Mouse (Mus musculus): Measurements from ENCODE around the gene Tshz2.
A peak's percentile ranks its signal among the peaks of the same experiment; 100 is the strongest.

The Tshz2 gene

GRCm38 (mm10) chr2:170104396-170104795, 471.6 kb downstream of the Tshz2 start:
- DNase-seq (ENCODE audit: low spot score) = no peak

- no peak for DNase-seq (ENCODE audit: low spot score)
Observed at GRCm38 (mm10) chr2:170106000-170106399, 473.2 kb downstream of the Tshz2 start.

DNA sequence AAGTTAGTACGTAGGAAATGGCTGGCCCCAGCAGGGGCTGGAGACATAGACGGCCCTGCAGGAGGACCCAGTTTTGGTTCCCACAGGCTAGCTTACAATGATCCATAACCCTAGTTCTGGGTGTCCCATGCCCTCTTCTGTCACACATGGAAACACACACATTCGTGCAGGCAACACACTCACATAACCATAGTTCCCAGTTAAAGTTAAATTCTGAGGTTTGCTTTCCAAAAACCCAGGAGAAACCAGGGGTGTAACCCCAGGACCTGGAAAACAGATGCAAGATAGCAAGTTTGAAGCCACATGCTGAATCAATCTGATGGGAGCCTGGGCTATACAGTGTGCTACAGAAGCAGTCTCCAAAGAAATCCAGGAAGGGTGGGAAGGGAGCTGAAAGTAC, 475.0 kb downstream of the Tshz2 start:
- no peak for DNase-seq (ENCODE audit: low spot score)

DNA sequence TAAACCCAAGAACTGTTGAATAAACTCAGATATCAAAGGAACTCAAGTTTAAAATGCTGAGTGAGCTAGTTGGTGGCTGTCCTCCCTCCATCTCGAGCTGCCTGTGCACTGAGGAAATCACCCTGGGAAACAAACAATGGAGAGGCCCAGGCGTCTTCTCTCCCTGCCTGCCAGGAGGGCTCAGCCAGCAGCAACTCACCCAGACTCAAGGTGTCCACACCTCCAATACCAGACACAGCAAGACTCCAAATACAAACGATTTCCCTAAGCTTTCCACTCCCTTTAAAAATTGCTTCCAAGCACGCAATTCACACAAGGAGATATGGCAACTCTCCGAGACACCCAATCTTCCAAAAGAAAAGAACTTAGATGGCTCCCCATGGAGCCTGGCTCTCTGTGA, 476.7 kb downstream of the Tshz2 start:
- DNase-seq (ENCODE audit: low spot score) = no peak

DNA sequence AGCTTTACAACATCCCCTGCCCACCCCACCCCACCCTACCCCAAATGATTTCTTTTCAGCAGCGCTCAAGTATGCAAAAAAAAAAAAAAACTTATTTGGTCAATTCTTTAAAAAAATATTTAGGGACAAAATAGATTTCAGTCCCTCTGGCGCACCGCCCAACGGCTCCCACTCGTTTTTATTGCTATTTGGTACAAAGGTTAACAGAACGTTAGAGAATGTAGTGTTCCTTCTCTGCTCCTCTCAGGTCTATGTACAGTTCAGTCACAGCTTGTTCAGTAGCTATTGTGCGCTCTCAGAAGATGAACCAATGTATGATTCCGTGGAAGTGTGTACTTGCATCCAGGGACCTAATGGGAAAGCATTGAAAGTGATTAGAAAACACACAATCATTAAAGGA, 477.5 kb downstream of the Tshz2 start:
- peak; percentile 72 for DNase-seq (ENCODE audit: low spot score)

DNA sequence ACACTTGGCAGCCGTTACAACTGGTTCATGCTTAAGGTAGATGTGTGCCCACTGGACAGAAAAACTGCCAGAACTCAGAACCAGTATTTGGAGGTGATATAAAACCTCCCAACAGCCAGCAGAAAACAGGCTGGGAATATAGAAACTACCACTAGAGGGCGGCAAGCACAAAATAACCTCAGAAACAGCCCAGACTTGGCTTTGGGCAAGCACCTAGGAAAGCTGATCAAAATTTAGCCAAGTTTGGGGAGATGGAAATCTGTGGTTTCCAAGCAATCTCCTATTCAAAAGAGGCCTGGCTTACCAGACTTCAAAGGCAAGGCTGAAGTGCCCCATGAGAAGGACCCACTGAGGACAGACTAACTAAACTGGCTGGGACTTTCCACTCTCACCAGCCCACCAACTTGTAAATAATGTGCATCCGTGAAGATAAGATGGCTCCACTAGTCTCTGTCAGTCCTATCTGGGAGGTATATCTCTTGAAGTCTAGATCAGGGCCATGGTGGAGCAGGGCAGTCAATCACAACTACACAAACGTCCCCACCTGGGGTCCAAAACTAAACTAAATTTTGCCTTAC, 484.0 kb downstream of the Tshz2 start:
- DNase-seq (ENCODE audit: low spot score) = peak; percentile 70

DNA sequence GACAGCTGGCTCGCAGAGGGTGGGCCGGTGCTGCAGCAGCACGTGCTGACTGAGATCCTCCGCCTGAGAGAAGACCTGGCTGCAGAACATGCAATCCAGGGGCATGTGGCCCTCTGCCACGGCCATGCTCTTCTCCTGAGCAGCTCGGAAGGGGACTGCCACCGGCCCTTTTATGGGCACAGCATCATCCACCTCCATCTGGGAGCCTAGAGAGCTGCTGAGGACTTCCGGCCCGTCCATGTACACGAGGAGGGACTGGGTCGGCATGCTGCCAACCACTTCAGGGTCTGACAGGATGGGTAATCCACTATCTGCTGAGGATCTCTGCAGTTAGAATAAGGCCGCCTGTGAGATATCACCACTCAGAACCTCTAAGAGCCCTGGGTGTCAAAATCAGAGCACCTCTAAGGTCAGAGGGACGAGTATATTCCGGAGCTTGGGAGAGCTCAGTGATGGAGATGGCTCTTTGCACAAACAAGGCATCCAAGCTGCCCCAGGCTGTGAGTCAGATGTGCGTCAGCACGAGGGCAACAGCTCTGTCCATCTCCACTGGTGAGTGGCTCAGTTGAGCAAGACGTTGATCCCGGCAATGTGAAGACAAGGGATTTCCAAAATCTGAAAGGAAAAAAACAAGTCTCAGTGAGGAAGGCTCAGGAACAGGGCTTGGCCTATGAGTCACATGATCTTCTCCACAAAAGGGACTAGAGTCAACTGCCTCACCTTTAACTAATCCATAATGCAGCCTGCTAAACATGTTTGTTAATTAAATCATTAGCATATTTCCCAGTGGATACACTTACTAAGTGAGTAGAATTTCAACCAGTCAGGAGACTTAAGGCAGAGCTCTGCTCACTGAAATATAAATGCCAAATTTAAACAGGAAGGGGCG, 487.6 kb downstream of the Tshz2 start:
- no peak for DNase-seq (ENCODE audit: low spot score)

All from testis, postnatal 10 days (tissue).